Mouse (Mus musculus): ENCODE measurements around the gene Psip1. TPM values are rescaled to one million over a fixed set of nuclear protein-coding genes. Genes with fewer than 3 reads are reported as not detected.

Psip1 gene
- polyA plus RNA-seq, 1 experiment from 2014 or later, result 364 TPM

GRCm38 (mm10) chr4:83409867-83410505 lies 76.3 kb downstream of the Psip1 start:
- Histone ChIP-seq H3K36me3 (peaks cover 3% of the 10 kb centered on the region; the same call in 1 of the 2 replicates), H3K27me3 (no peaks in the 10 kb centered on the region), H3K4me3 (no peak overlapping the region), H3K9ac (no peak overlapping the region), H3K9me3 (replicated peaks) (peaks cover 12% of the 10 kb centered on the region), H3K4me1 (no peaks in the 10 kb centered on the region), H3K27ac (no peak overlapping the region), H3K4me2 (replicated peaks) (no peak overlapping the region)
- no peak for ATAC-seq (ENCODE audit: low FRiP score)
- 94% methylated on average over 4 of the region's 4 CpGs for whole genome bisulfite sequencing

- H3K4me2 ChIP-seq (replicated peaks), result no peak overlapping the region
- ATAC-seq (ENCODE audit: low FRiP score), result no peak
- H3K27me3 ChIP-seq, result no peaks in the 10 kb centered on the region
- no peaks in the 10 kb centered on the region for H3K4me1 ChIP-seq
- H3K9me3 ChIP-seq (replicated peaks), result peaks cover 19% of the 10 kb centered on the region
- no peak overlapping the region for H3K9ac ChIP-seq
- no peak overlapping the region for H3K27ac ChIP-seq
- no peak overlapping the region for H3K4me3 ChIP-seq
- 96% methylated on average over 6 of the region's 6 CpGs for WGBS
- H3K36me3 ChIP-seq, result peaks cover 3% of the 10 kb centered on the region; the same call in 1 of the 2 replicates
These were observed 78.6 kb downstream of the Psip1 start for GRCm38 (mm10) chr4:83407688-83408087.

Other genes starting within 250 kb of the Psip1 start
- 2.9 and 3.7 TPM in 2 replicates for gene Ttc39b, start 162.2 kb downstream of the Psip1 start, polyA plus RNA-seq (2016; fragmentation: Nextera tagmentation; extraction: Ambion mirVana)
- 82.1 and 83.1 TPM in 2 replicates for gene Snapc3, start 68.7 kb downstream of the Psip1 start, polyA plus RNA-seq (2016; fragmentation: Nextera tagmentation; extraction: Ambion mirVana)
- 5.8 and 6.1 TPM in 2 replicates for gene Ccdc171, start 39.1 kb upstream of the Psip1 start, polyA plus RNA-seq (2016; fragmentation: Nextera tagmentation; extraction: Ambion mirVana)